29 mouse cellular contexts compared by ENCODE assay signal in the genomic region with DNA sequence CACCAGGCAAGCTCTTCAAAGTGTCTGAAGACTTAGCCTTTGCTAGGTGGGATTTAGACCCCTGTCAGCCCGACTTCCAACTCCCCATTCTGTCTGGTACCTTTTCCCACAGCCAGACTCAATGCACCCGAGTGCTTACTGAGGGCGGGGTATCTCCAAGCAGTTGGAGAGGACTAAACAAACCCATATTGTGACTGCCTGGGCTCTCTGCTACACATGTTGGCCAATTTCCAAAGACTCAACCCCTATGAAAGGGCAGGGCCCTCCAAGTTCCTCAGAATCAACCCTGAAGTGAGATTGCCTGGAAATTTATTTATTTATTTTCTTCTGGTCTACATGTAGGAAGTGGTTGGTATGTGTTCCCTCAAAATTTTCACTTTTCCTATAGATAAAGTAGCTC. TPM values are rescaled to one million over a fixed set of nuclear protein-coding genes. Genes with fewer than 3 reads are reported as not detected.
DNase-seq lines count a peak whose midpoint lies in the region; ATAC-seq and TF ChIP-seq lines count a peak whose summit lies in the region.
"Had no signal": no experiment of that assay in that cellular context is flagged by ENCODE, and none has a peak within 500 bp of the region (broad histone marks: within the 10 kb centered on the region; RNA-seq: fewer than 3 reads in every experiment).

No protein-coding gene starts in this region.

- DNase-seq in lung, postnatal 4 days, result no peak
- DNase-seq in thymus, adult 2 months, result no peak
- DNase-seq in thymus, postnatal 4 days, result no peak
- DNase-seq in layer of hippocampus, adult 11-12 months (ENCODE audit: low spot score), result no peak
- DNase-seq in heart, postnatal 25 days (ENCODE audit: low spot score), result no peak
- DNase-seq: B cell, adult 2 months; cerebellum, adult 11 months; cerebellum, adult 9-10 months; cerebellum, postnatal 36 days; embryo, embryonic 11 days; heart, postnatal 36 days; kidney, adult 9 months; kidney, postnatal 10 days; layer of hippocampus, adult 9-11 months; liver, embryonic 13.5 days; lung, adult 18-20 months; right cerebral cortex, postnatal 25 days had no signal

- no peak overlapping the region for H3K4me2 ChIP-seq in lung, embryonic 15.5 days
- H3K4me2 ChIP-seq: embryonic facial prominence, embryonic 13.5 days; heart, embryonic 15.5 days; hindbrain, embryonic 13.5 days; limb, embryonic 15.5 days; liver, embryonic 13.5 days; midbrain, embryonic 13.5 days had no signal

- H3K27ac ChIP-seq in lung, embryonic 15.5 days, result peak overlapping the region; percentile 16; the same call in 1 of the 2 replicates
- H3K27ac ChIP-seq in thymus, adult 2 months (ENCODE audit: control insufficient read depth, insufficient read depth, low read length), result peak overlapping the region; percentile 96
- H3K27ac ChIP-seq: embryonic facial prominence, embryonic 13.5 days; heart, embryonic 10.5 days; heart, embryonic 15.5 days; hindbrain, embryonic 13.5 days; limb, embryonic 10.5 days; limb, embryonic 15.5 days; liver, embryonic 13.5 days; midbrain, embryonic 13.5 days had no signal

- no peak overlapping the region for H3K4me3 ChIP-seq in lung, embryonic 15.5 days
- no peak overlapping the region for H3K4me3 ChIP-seq in thymus, adult 2 months (ENCODE audit: control insufficient read depth, insufficient read depth, low read length)
- H3K4me3 ChIP-seq: embryonic facial prominence, embryonic 13.5 days; erythroblast, embryonic 14.5 days; heart, embryonic 10.5 days; heart, embryonic 15.5 days; hindbrain, embryonic 13.5 days; limb, embryonic 10.5 days; limb, embryonic 15.5 days; liver, embryonic 13.5 days; midbrain, embryonic 13.5 days had no signal

- intact Hi-C loops in heart, postnatal 25 days (cut with DNase I), result loop anchor here (5.0 kb wide), 1 partner anchor 92 kb away; no protein-coding TSS in a partner anchor

- no peaks in the 10 kb centered on the region for H3K9me3 ChIP-seq in lung, embryonic 15.5 days
- H3K9me3 ChIP-seq: embryonic facial prominence, embryonic 13.5 days; heart, embryonic 10.5 days; heart, embryonic 15.5 days; hindbrain, embryonic 13.5 days; limb, embryonic 10.5 days; limb, embryonic 15.5 days; liver, embryonic 13.5 days; midbrain, embryonic 13.5 days had no signal

- H3K36me3 ChIP-seq in lung, embryonic 15.5 days, result no peaks in the 10 kb centered on the region
- H3K36me3 ChIP-seq in thymus, adult 2 months (ENCODE audit: control insufficient read depth, insufficient read depth, low read length), result no peaks in the 10 kb centered on the region
- H3K36me3 ChIP-seq: embryonic facial prominence, embryonic 13.5 days; heart, embryonic 10.5 days; heart, embryonic 15.5 days; hindbrain, embryonic 13.5 days; limb, embryonic 10.5 days; limb, embryonic 15.5 days; liver, embryonic 13.5 days; midbrain, embryonic 13.5 days had no signal

- no peak overlapping the region for H3K9ac ChIP-seq in lung, embryonic 15.5 days
- H3K9ac ChIP-seq: embryonic facial prominence, embryonic 13.5 days; heart, embryonic 15.5 days; hindbrain, embryonic 13.5 days; limb, embryonic 15.5 days; liver, embryonic 13.5 days; midbrain, embryonic 13.5 days had no signal

- 0 out of 2 replicates have a peak, but pooled peaks have one; percentile 23 for ATAC-seq in lung, embryonic 15.5 days (ENCODE audit: borderline replicate concordance, extremely low read depth, low FRiP score, low TSS enrichment)
- peak; percentile 44 to 45; a peak in 1 of 4 replicates for ATAC-seq in hematopoietic stem cell, adult 5-6 weeks (replicated peaks in 1 of 2; ENCODE audit: insufficient read depth in 1 of 2, low FRiP score in 2 of 2, low TSS enrichment in 1 of 2, low read depth in 1 of 2, poor library complexity in 2 of 2, severe bottlenecking in 2 of 2)
- ATAC-seq: forebrain, embryonic 16.5 days; intestine, embryonic 16.5 days; midbrain, embryonic 13.5 days had no signal

- TF ChIP-seq CTCF in thymus, adult 2 months (IDR thresholded peaks at IDR 0.05; ENCODE audit: borderline replicate concordance, control insufficient read depth, extremely low read depth, insufficient read depth, low read length, poor library complexity), result no peak

- peaks cover 18% of the 10 kb centered on the region for H3K4me1 ChIP-seq in lung, embryonic 15.5 days
- H3K4me1 ChIP-seq in thymus, adult 2 months (replicated peaks; ENCODE audit: control insufficient read depth, insufficient read depth, low read length), result peaks cover 16% of the 10 kb centered on the region
- H3K4me1 ChIP-seq: midbrain, embryonic 13.5 days had no signal

- no peak for TF ChIP-seq POLR2A in thymus, adult 2 months (IDR thresholded peaks at IDR 0.05; ENCODE audit: control insufficient read depth, extremely low read depth, insufficient read depth, low read length, poor library complexity)

- 28% methylated on average over 3 of the region's 3 CpGs for WGBS in lung, embryonic 15.5 days
- 31% methylated on average over 3 of the region's 3 CpGs for WGBS in thymus, adult 2 months

- no peaks in the 10 kb centered on the region for H3K27me3 ChIP-seq in lung, embryonic 15.5 days
- H3K27me3 ChIP-seq in thymus, adult 2 months (ENCODE audit: control insufficient read depth, insufficient read depth, low read length), result no peaks in the 10 kb centered on the region
- H3K27me3 ChIP-seq: embryonic facial prominence, embryonic 13.5 days; heart, embryonic 15.5 days; hindbrain, embryonic 13.5 days; limb, embryonic 15.5 days; liver, embryonic 13.5 days; midbrain, embryonic 13.5 days had no signal

RNA-seq across cellular contexts. Expression of gene Zfp326, which starts 26.7 kb away (rescaled TPM):
- 38.0 and 41.4 TPM in 2 replicates for polyA plus RNA-seq in lung, embryonic 15.5 days (2015; fragmentation: Nextera tagmentation; extraction: Ambion mirVana)
- 11.3 and 12.4 TPM in 2 replicates for polyA plus RNA-seq in thymus, adult 2 months (2012; rRNA removed)
- 105 and 122 TPM in 2 replicates for total RNA-seq in hematopoietic stem cell, adult 5-6 weeks (2017)
- total RNA-seq in heart, postnatal 25 days (2021), result 10 to 100 TPM; 13.6 to 14.4 TPM
